Mouse (Mus musculus) heart, embryonic 12.5 days (tissue): ENCODE measurements around the gene Mier3. TPM values are rescaled to one million over a fixed set of nuclear protein-coding genes. Genes with fewer than 3 reads are reported as not detected.

Experiments
- ATAC-seq: fragments of 200-750 bp; cut with Nextera tagmentation; 2 replicates; pipeline ENCODE4 v1.8.0; 2017; ENCODE audit warnings: moderate TSS enrichment, moderate library complexity; ENCODE audit not compliant: insufficient number of reproducible peaks, low FRiP score
- H3K27ac ChIP-seq: fragments of 300-500 bp; sonication (generic); 2 replicates; pipeline ENCODE4 v1.5.1; 2016; ENCODE audit warnings: mild to moderate bottlenecking, moderate library complexity; ENCODE audit not compliant: poor library complexity, severe bottlenecking
- H3K27me3 ChIP-seq: fragments of 300-500 bp; sonication (generic); replicated peaks from 2 replicates; pipeline ENCODE4 v1.6.1; 2016; ENCODE audit warnings: mild to moderate bottlenecking, moderate library complexity
- H3K36me3 ChIP-seq: fragments of 300-500 bp; sonication (generic); 2 replicates; pipeline ENCODE4 v1.6.1; 2016; ENCODE audit warnings: mild to moderate bottlenecking, moderate library complexity
- H3K4me1 ChIP-seq: fragments of 300-500 bp; sonication (generic); replicated peaks from 2 replicates; pipeline ENCODE4 v1.6.1; 2016; ENCODE audit warnings: mild to moderate bottlenecking
- H3K4me2 ChIP-seq: fragments of 300-500 bp; sonication (generic); 2 replicates; pipeline ENCODE4 v1.6.1; 2016; ENCODE audit warnings: mild to moderate bottlenecking, moderate library complexity
- H3K4me3 ChIP-seq: fragments of 300-500 bp; sonication (generic); 2 replicates; pipeline ENCODE4 v1.5.1; 2016; ENCODE audit warnings: mild to moderate bottlenecking
- H3K9ac ChIP-seq: fragments of 300-500 bp; sonication (generic); 2 replicates; pipeline ENCODE4 v1.6.1; 2016; ENCODE audit warnings: mild to moderate bottlenecking, moderate library complexity
- H3K9me3 ChIP-seq: fragments of 300-500 bp; sonication (generic); replicated peaks from 2 replicates; pipeline ENCODE4 v1.6.1; 2016; ENCODE audit warnings: mild to moderate bottlenecking, moderate library complexity
- WGBS: fragments of 180-500 bp; shearing (Covaris S2); methylation state at CpG from one replicate; pipeline ENCODE4 v1.1.7; 2016; 5-methylcytosine and 5-hydroxymethylcytosine counted together
- polyA plus RNA-seq: library from polyadenylated mRNA; unstranded; fragments of >200 nt; fragmentation: Nextera tagmentation; extraction: Ambion mirVana; gene quantifications from 2 replicates; pipeline ENCODE4 v1.2.1, GENCODE M21; 2016

Gene Mier3
- 17.3 and 17.6 TPM in 2 replicates for polyA plus RNA-seq

DNA sequence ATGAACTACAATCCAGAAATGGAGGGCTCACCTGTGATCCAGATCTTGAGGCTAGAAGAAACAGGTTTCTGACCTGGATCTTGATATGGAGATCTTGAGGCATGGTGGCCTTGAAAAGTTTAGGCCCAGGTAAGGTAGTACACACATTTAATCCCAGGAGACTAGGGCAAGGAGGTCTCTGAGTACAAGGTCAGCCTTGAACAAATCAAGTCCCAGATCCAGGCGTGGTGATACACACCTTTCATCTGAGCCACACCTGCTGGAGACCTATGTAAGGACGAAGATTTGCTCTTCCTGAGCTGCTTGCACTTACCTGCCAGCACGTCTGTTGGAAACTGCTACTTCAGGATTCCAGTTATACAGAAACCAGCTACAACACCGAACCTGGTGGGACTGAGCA, at the start of gene Mier3:
Mier3 (plus strand) TSS at position 301 of the 400 bp plus-strand sequence.
- no peak within 1 kb of the TSS for H3K27ac ChIP-seq
- H3K36me3 ChIP-seq, result no peaks in the 10 kb centered on the region
- H3K9me3 ChIP-seq, result peaks cover under 1% of the 10 kb centered on the region; the same call in 1 of the 2 replicates
- H3K4me2 ChIP-seq, result no peak within 1 kb of the TSS
- ATAC-seq, result no peak
- H3K4me3 ChIP-seq, result no peak within 1 kb of the TSS
- 83% methylated on average over 4 of the region's 4 CpGs for WGBS
- H3K27me3 ChIP-seq, result no peaks in the 10 kb centered on the region
- 0 out of 2 replicates have a peak, but pooled peaks cover 2% of the 10 kb centered on the region for H3K4me1 ChIP-seq
- H3K9ac ChIP-seq, result no peak within 1 kb of the TSS

DNA sequence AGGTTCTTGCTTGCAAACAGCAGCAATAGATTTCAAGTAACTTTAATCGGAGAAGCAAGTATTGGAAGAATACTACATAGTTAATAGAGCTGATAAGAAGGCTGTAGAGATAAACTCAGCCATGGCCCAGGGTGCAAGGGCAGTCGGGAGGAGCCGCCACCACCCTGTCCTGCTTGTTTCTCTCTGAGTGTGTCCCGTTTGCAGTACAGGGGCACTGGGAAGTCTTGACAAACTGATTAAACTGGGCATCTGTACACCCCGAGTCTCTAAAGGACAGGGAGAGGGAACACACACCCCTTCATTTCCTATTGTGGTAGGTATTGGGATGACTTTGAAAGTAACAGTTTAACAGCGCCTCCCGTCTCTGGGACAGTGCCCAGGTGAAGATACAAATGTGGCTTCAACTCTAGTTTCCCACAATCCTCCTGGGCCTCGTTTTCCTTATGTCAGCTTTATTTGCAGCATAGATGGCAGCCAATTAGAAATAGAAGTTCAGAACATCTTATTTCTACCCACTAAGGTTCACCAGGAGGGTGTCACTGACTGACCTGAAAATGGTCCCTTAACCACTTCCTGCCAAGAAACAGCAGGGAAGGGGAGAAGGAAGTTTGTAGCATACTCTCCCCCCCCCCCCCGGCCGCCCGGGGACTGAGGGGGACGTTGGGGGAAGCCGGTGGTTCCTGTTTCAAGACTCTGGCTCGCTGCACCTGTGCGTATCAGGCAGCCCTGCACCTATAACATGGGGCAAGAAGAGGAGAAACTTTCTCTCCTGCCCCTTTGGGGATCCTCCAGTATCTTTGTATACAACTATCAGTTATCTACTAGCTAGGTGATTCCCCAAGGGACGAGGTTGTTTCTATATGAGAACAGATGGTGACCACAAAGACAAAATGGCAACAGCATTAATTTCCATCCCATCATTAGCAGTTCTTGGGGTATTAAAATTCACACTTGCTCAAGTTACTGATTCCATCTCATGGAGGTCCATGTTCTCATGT, 46.3 kb upstream of the Mier3 start:
- H3K27ac ChIP-seq, result no peak overlapping the region
- no peak overlapping the region for H3K4me2 ChIP-seq
- H3K9ac ChIP-seq, result no peak overlapping the region
- H3K27me3 ChIP-seq, result no peaks in the 10 kb centered on the region
- 76% methylated on average over 16 of the region's 16 CpGs for WGBS
- H3K4me1 ChIP-seq, result no peaks in the 10 kb centered on the region
- ATAC-seq, result no peak
- H3K4me3 ChIP-seq, result no peak overlapping the region
- no peaks in the 10 kb centered on the region; the same call in 1 of the 2 replicates for H3K9me3 ChIP-seq
- no peaks in the 10 kb centered on the region for H3K36me3 ChIP-seq

DNA sequence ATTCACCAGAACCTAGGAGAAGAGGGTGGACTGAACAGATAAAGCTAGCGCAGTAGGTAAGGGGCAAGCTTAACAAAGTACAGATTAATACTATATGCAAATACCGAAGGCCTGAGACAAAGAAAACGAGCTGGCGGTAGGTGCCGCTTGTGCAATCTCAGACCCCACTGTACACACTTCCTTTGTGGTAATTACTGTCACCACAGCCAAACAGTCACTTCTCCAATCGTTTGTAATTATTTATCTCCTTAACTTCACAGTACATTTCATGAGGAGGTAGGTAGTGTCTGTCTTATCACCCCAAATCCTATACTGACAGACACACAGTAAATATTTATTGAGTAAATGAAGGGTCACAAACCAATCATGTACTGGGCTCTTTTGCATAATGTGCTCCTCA, 40.5 kb upstream of the Mier3 start:
- Histone ChIP-seq H3K4me2 (no peak overlapping the region), H3K9me3 (no peaks in the 10 kb centered on the region; the same call in none of the 2 replicates), H3K4me1 (no peaks in the 10 kb centered on the region), H3K27ac (no peak overlapping the region), H3K4me3 (no peak overlapping the region), H3K27me3 (no peaks in the 10 kb centered on the region), H3K36me3 (no peaks in the 10 kb centered on the region), H3K9ac (no peak overlapping the region)
- WGBS, result 84% methylated on average over 6 of the region's 6 CpGs
- ATAC-seq, result no peak

DNA sequence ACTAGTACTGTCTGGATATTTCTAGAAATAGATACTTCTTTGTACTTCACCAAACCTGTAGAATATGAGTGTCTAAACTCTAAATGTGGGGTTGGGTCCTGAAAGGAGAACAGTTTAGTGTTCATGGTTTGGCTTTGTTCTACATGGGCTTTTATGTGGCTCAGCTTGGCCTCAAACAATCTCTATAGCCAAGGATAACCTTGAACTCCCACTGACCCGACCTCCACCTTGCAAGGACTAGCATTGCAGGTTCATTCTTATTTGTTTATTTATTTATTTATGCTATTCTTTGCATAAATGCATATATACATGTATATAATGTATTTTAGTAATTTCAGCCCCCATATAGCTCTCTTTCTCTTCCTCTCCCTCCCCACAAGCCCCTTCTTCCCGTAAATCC, 37.1 kb upstream of the Mier3 start:
- no peak overlapping the region for H3K4me3 ChIP-seq
- 69% methylated on average over 2 of the region's 2 CpGs for WGBS
- no peak for ATAC-seq
- no peak overlapping the region for H3K9ac ChIP-seq
- no peaks in the 10 kb centered on the region for H3K36me3 ChIP-seq
- H3K27ac ChIP-seq, result no peak overlapping the region
- H3K4me1 ChIP-seq, result no peaks in the 10 kb centered on the region
- H3K9me3 ChIP-seq, result no peaks in the 10 kb centered on the region; the same call in 1 of the 2 replicates
- H3K4me2 ChIP-seq, result no peak overlapping the region
- no peaks in the 10 kb centered on the region for H3K27me3 ChIP-seq

DNA sequence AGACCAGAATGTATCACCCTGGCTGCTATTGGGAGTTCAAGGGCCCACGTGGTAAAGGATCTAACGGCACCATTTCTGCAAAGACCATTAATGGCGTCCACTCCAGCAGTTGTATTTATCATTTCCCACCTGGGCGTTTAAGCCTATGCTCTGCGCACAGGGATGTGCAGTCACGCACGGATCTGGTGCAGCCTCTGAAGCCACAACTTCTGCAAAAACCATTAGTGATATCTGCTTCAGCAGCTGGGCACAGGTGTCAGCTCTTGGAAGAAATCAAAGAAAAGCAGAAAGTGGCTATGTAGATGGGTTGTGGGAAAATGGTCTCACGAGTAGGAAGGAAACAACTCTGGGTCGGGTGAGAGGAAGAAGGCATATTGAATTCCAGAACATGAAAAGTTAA, 34.6 kb upstream of the Mier3 start:
- Histone ChIP-seq H3K27ac (no peak overlapping the region), H3K27me3 (no peaks in the 10 kb centered on the region), H3K4me1 (no peaks in the 10 kb centered on the region), H3K36me3 (no peaks in the 10 kb centered on the region), H3K9me3 (peaks cover 5% of the 10 kb centered on the region; the same call in 1 of the 2 replicates), H3K4me2 (no peak overlapping the region), H3K9ac (no peak overlapping the region), H3K4me3 (no peak overlapping the region)
- 83% methylated on average over 9 of the region's 9 CpGs for WGBS
- no peak for ATAC-seq

DNA sequence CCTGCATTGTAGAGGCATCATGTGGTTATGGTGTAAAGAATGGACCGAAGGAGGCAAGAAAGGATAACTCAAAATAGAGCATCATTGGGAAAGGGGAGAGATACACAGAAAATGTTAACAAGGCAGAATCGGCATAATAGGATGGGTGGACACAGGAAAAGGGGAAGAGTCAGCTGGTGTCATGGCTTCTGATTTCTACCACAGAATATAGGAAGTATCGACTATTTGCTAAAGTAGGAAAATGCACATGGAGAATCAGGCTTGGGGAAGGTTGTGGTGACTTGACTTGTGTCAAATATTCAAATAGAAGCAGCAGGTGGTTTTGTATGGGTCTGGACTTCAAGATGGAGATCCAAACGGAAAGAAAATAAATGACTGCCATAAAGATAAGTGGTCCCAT, 33.5 kb upstream of the Mier3 start:
- Histone ChIP-seq H3K9ac (no peak overlapping the region), H3K4me3 (no peak overlapping the region), H3K27ac (no peak overlapping the region), H3K27me3 (no peaks in the 10 kb centered on the region), H3K4me2 (no peak overlapping the region), H3K9me3 (peaks cover 5% of the 10 kb centered on the region; the same call in 1 of the 2 replicates), H3K36me3 (no peaks in the 10 kb centered on the region), H3K4me1 (no peaks in the 10 kb centered on the region)
- ATAC-seq, result no peak
- WGBS, result 85% methylated on average over 4 of the region's 4 CpGs

DNA sequence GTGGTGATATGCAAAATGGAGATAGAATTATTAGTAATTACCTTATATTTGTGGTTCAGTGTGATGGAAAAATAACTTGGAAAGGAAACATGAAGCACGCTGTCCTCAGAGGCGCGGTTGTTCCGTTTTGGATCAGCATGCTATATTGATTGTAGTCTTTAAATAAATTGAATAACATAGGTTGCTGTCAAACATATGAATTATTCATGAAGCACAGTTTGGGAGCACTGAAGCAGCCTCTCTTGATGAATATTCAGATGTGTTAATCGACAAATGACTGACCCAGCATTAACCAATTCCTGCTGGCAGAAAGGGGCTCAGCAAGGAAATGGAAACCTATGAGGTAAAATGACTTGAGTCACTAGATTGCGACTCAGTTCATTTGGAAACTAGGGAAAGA, 29.8 kb upstream of the Mier3 start:
- H3K9ac ChIP-seq, result no peak overlapping the region

DNA sequence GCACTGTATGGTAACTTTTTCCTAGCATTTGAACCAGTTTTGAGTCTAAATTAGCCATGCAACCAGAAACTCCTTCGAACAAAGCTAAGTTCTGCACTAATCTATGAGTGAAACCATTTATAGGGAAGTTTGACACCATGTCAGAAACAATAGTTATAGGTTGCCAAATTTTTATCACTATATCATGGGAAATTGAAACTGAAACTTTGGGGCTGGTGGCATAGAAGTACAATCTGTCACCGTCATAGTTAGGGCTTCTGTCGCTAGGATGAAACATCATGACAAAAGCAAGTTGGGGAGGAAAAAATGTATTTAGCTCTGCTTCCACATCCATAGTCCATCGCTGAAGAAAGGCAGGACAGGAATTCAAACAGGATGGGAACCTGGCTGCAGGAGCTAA, 25.5 kb upstream of the Mier3 start:
- no peaks in the 10 kb centered on the region for H3K9me3 ChIP-seq
- H3K4me3 ChIP-seq, result no peak overlapping the region
- no peaks in the 10 kb centered on the region for H3K27me3 ChIP-seq
- no peaks in the 10 kb centered on the region for H3K36me3 ChIP-seq
- no peak overlapping the region for H3K27ac ChIP-seq
- ATAC-seq, result no peak
- H3K9ac ChIP-seq, result no peak overlapping the region
- H3K4me1 ChIP-seq, result no peaks in the 10 kb centered on the region
- H3K4me2 ChIP-seq, result no peak overlapping the region
- 81% methylated on average over 4 of the region's 4 CpGs for WGBS

More for the DNA sequence above, 29.8 kb upstream of the Mier3 start:
- no peak for ATAC-seq
- WGBS, result 75% methylated on average over 6 of the region's 6 CpGs
- Histone ChIP-seq H3K9me3 (0 out of 2 replicates have a peak, but pooled peaks cover 5% of the 10 kb centered on the region), H3K36me3 (no peaks in the 10 kb centered on the region), H3K4me1 (no peaks in the 10 kb centered on the region), H3K4me2 (no peak overlapping the region), H3K4me3 (no peak overlapping the region), H3K27me3 (no peaks in the 10 kb centered on the region), H3K27ac (no peak overlapping the region)

DNA sequence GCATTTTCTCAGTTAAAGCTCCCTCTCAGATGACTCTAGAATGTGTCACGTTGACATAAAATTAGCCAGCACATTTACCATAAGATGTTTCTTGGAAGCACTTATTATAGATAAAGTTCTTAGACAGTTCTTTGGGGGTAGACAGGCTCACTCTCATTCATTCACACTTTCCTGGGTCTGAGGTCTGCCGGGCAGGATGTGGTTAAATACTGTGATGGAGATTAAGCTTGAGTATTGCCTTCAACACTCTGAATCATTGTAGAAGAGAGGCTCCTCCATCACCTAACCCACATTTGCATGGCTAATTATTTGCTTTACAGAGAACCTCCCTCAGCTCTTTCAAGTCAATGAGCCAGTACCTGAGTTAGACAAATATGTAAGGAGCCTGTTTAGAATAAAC, 24.9 kb upstream of the Mier3 start:
- no peaks in the 10 kb centered on the region for H3K4me1 ChIP-seq
- 51% methylated on average over 2 of the region's 2 CpGs for WGBS
- no peaks in the 10 kb centered on the region for H3K36me3 ChIP-seq
- H3K9ac ChIP-seq, result no peak overlapping the region
- H3K9me3 ChIP-seq, result no peaks in the 10 kb centered on the region
- H3K4me3 ChIP-seq, result no peak overlapping the region
- H3K27ac ChIP-seq, result no peak overlapping the region
- H3K27me3 ChIP-seq, result no peaks in the 10 kb centered on the region
- H3K4me2 ChIP-seq, result no peak overlapping the region
- ATAC-seq, result no peak

DNA sequence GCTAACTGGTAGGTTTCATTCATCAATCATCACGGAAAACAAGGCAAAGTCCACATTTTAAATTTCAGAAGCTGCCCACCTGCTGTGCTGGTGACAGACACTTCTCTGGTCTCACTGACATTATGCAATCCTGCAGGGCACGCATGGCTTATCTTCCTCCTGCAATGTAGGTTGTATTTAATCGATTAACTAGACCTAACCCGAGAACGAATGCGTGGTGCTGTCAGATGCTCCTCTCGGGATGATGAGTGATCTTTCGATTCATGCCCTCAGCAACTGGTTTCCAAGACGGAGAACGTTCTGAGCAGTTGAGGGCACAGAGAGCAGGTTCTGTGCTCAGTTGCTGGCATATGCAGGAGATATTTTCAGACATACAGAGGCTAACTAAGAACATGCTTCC, 24.5 kb upstream of the Mier3 start:
- H3K27me3 ChIP-seq, result no peaks in the 10 kb centered on the region
- H3K4me2 ChIP-seq, result no peak overlapping the region
- no peaks in the 10 kb centered on the region for H3K36me3 ChIP-seq
- no peaks in the 10 kb centered on the region for H3K9me3 ChIP-seq
- H3K4me1 ChIP-seq, result no peaks in the 10 kb centered on the region
- H3K4me3 ChIP-seq, result no peak overlapping the region
- no peak overlapping the region for H3K9ac ChIP-seq
- WGBS, result 65% methylated on average over 10 of the region's 10 CpGs
- ATAC-seq, result no peak
- H3K27ac ChIP-seq, result no peak overlapping the region

DNA sequence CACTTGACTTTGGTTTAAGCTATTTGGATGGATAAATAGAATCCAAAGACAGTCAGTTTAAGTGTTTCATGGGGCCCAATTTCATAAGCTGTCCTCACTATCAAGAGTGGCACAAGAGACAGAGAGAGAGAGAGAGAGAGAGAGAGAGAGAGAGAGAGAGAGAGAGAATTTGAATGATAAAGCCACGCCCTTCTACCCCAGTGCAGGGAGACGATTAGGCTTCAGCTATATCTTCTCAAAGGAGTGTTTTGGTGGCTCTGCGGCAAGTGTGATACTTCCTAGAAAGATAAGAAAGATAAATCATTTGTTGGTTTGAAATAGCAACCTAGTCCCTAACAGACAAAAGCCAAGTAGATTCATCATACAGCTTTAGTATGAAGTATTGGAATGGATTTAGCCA, 24.0 kb upstream of the Mier3 start:
- 48% methylated on average over 3 of the region's 3 CpGs for WGBS
- ATAC-seq, result no peak
- H3K4me1 ChIP-seq, result no peaks in the 10 kb centered on the region
- H3K27me3 ChIP-seq, result no peaks in the 10 kb centered on the region
- H3K4me2 ChIP-seq, result no peak overlapping the region
- H3K9ac ChIP-seq, result no peak overlapping the region
- H3K36me3 ChIP-seq, result no peaks in the 10 kb centered on the region
- no peak overlapping the region for H3K4me3 ChIP-seq
- H3K9me3 ChIP-seq, result no peaks in the 10 kb centered on the region
- no peak overlapping the region for H3K27ac ChIP-seq
